11 mouse cellular contexts compared by ENCODE assay signal in the genomic region with DNA sequence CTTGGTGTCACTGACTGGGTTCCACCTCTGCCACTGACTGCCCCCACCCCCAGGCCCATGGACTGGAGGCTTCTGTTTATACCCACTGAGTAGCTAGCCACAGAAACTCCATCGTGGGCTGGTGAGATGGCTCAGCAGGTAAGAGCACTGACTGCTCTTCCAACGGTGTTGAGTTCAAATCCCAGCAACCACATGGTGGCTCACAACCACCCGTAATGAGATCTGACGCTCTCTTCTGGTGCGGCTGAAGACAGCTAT. TPM values are rescaled to one million over a fixed set of nuclear protein-coding genes. Genes with fewer than 3 reads are reported as not detected.
DNase-seq lines count a peak whose midpoint lies in the region; ATAC-seq and TF ChIP-seq lines count a peak whose summit lies in the region.
"Not testable (repeated sequence)": the region's sequence is repeated elsewhere in the genome, so short reads cannot be mapped to it uniquely, and the experiment has no call there.
"Had no signal": no experiment of that assay in that cellular context is flagged by ENCODE, and none has a peak within 500 bp of the region (broad histone marks: within the 10 kb centered on the region; RNA-seq: fewer than 3 reads in every experiment).

No protein-coding gene starts in this region.

- H3K4me2 ChIP-seq in intestine, embryonic 16.5 days (ENCODE audit: low read depth, low read length); limb, embryonic 15.5 days; midbrain, embryonic 12.5 days (replicated peaks); neural tube, embryonic 14.5 days (ENCODE audit: low read depth, low read length); stomach, postnatal 0 days (replicated peaks; ENCODE audit: low read depth): not testable (repeated sequence)

- H3K27ac ChIP-seq in embryonic facial prominence, embryonic 10.5 days (replicated peaks) = peak overlapping the region; percentile 100
- 0 out of 2 replicates have a peak overlapping the region, but pooled peaks have one; percentile 100 for H3K27ac ChIP-seq in hindbrain, embryonic 10.5 days
- peak overlapping the region; percentile 100 for H3K27ac ChIP-seq in intestine, embryonic 16.5 days (ENCODE audit: low read length)
- H3K27ac ChIP-seq in limb, embryonic 15.5 days = peak overlapping the region; percentile 99
- peak overlapping the region; percentile 100 for H3K27ac ChIP-seq in midbrain, embryonic 12.5 days (replicated peaks)
- peak overlapping the region; percentile 57; the same call in 1 of the 2 replicates for H3K27ac ChIP-seq in neural tube, embryonic 14.5 days (ENCODE audit: low read depth, low read length)
- H3K27ac ChIP-seq in stomach, postnatal 0 days (replicated peaks) = peak overlapping the region; percentile 100

- peaks cover 56% of the 10 kb centered on the region for H3K4me1 ChIP-seq in embryonic facial prominence, embryonic 10.5 days
- peaks cover 57% of the 10 kb centered on the region for H3K4me1 ChIP-seq in hindbrain, embryonic 10.5 days (replicated peaks)
- peaks cover 51% of the 10 kb centered on the region for H3K4me1 ChIP-seq in intestine, embryonic 16.5 days (ENCODE audit: control insufficient read depth, insufficient read depth, low read length)
- peaks cover 58% of the 10 kb centered on the region for H3K4me1 ChIP-seq in limb, embryonic 15.5 days
- peaks cover 35% of the 10 kb centered on the region for H3K4me1 ChIP-seq in midbrain, embryonic 12.5 days
- H3K4me1 ChIP-seq in neural tube, embryonic 14.5 days (ENCODE audit: control insufficient read depth, insufficient read depth, low read length) = peaks cover 27% of the 10 kb centered on the region
- H3K4me1 ChIP-seq in stomach, postnatal 0 days (replicated peaks; ENCODE audit: control insufficient read depth, insufficient read depth) = peaks cover 11% of the 10 kb centered on the region; the same call in 1 of the 2 replicates

- 94% methylated on average over 5 of the region's 5 CpGs for WGBS in embryonic facial prominence, embryonic 10.5 days
- WGBS in hindbrain, embryonic 10.5 days = 91% methylated on average over 5 of the region's 5 CpGs
- 87% methylated on average over 5 of the region's 5 CpGs for WGBS in intestine, embryonic 16.5 days
- WGBS in limb, embryonic 15.5 days = 83% methylated on average over 5 of the region's 5 CpGs
- WGBS in midbrain, embryonic 12.5 days = 94% methylated on average over 5 of the region's 5 CpGs
- 73% methylated on average over 5 of the region's 5 CpGs for WGBS in neural tube, embryonic 14.5 days
- WGBS in stomach, postnatal 0 days = 79% methylated on average over 5 of the region's 5 CpGs

- not testable (repeated sequence) for TF ChIP-seq EP300 in stomach, postnatal 0 days (optimal IDR thresholded peaks at IDR 0.05)

- peaks cover 14% of the 10 kb centered on the region for H3K36me3 ChIP-seq in embryonic facial prominence, embryonic 10.5 days (replicated peaks)
- not testable (repeated sequence) for H3K36me3 ChIP-seq in hindbrain, embryonic 10.5 days; intestine, embryonic 16.5 days (ENCODE audit: control insufficient read depth, insufficient read depth, low read length); limb, embryonic 15.5 days; midbrain, embryonic 12.5 days; neural tube, embryonic 14.5 days (ENCODE audit: control insufficient read depth, insufficient read depth, low read length); stomach, postnatal 0 days (ENCODE audit: control insufficient read depth, insufficient read depth, low read length)

- DNase-seq in embryonic facial prominence, embryonic 10.5 days (ENCODE audit: low spot score); hindbrain, embryonic 10.5 days (ENCODE audit: low spot score): not testable (repeated sequence)
- DNase-seq in gastrocnemius, adult 18-20 months (ENCODE audit: low spot score) = peak; percentile 4
- peak; percentile 15 for DNase-seq in stomach, postnatal 0 days (ENCODE audit: low spot score)

- not testable (repeated sequence) for TF ChIP-seq CTCF in stomach, postnatal 0 days (IDR thresholded peaks at IDR 0.05; ENCODE audit: low read depth)

- H3K4me3 ChIP-seq in embryonic facial prominence, embryonic 10.5 days = 0 out of 2 replicates have a peak overlapping the region, but pooled peaks have one; percentile 3
- not testable (repeated sequence) for H3K4me3 ChIP-seq in hindbrain, embryonic 10.5 days; intestine, embryonic 16.5 days (ENCODE audit: low read length); limb, embryonic 15.5 days; midbrain, embryonic 12.5 days; neural tube, embryonic 14.5 days (ENCODE audit: low read depth, low read length); stomach, postnatal 0 days (ENCODE audit: low read depth, low read length)

- not testable (repeated sequence) for H3K9ac ChIP-seq in intestine, embryonic 16.5 days (ENCODE audit: low read depth, low read length); limb, embryonic 15.5 days; midbrain, embryonic 12.5 days (replicated peaks); neural tube, embryonic 14.5 days (replicated peaks; ENCODE audit: low read depth, low read length); stomach, postnatal 0 days (ENCODE audit: low read length)

- H3K9me3 ChIP-seq in embryonic facial prominence, embryonic 10.5 days; hindbrain, embryonic 10.5 days; intestine, embryonic 16.5 days (ENCODE audit: control insufficient read depth, low read length); limb, embryonic 15.5 days; midbrain, embryonic 12.5 days; neural tube, embryonic 14.5 days (ENCODE audit: control insufficient read depth, low read length); stomach, postnatal 0 days (ENCODE audit: control insufficient read depth, low read length): not testable (repeated sequence)

- H3K27me3 ChIP-seq in embryonic facial prominence, embryonic 10.5 days (replicated peaks; ENCODE audit: low read depth, poor library complexity, severe bottlenecking); intestine, embryonic 16.5 days (replicated peaks; ENCODE audit: control insufficient read depth, insufficient read depth, low read length); limb, embryonic 15.5 days; neural tube, embryonic 14.5 days (ENCODE audit: control insufficient read depth, insufficient read depth, low read length); stomach, postnatal 0 days (ENCODE audit: control insufficient read depth, insufficient read depth, low read length): not testable (repeated sequence)
- peaks cover 10% of the 10 kb centered on the region; the same call in 1 of the 2 replicates for H3K27me3 ChIP-seq in hindbrain, embryonic 10.5 days (ENCODE audit: insufficient read depth, poor library complexity, severe bottlenecking)
- peaks cover 11% of the 10 kb centered on the region; the same call in 1 of the 2 replicates for H3K27me3 ChIP-seq in midbrain, embryonic 12.5 days

- not testable (repeated sequence) for ATAC-seq in intestine, embryonic 16.5 days; limb, embryonic 15.5 days (ENCODE audit: insufficient number of reproducible peaks, low FRiP score, low TSS enrichment, low read depth); midbrain, embryonic 12.5 days (ENCODE audit: low FRiP score, low read depth); neural tube, embryonic 14.5 days (ENCODE audit: low read depth); stomach, postnatal 0 days (ENCODE audit: low FRiP score, low TSS enrichment)

RNA-seq across cellular contexts. Expression of gene Actg1, which starts 3.7 kb away (rescaled TPM):
- polyA plus RNA-seq in embryonic facial prominence, embryonic 10.5 days (2016; fragmentation: Nextera tagmentation; extraction: Ambion mirVana) = 3,067 and 3,150 TPM in 2 replicates
- 100 to 1,000 TPM; 158 to 253 TPM for total RNA-seq in gastrocnemius, adult 18-20 months (2021)
- polyA plus RNA-seq in hindbrain, embryonic 10.5 days (2016; fragmentation: Nextera tagmentation; extraction: Ambion mirVana) = 3,119 and 3,536 TPM in 2 replicates
- 2,886 and 2,944 TPM in 2 replicates for polyA plus RNA-seq in intestine, embryonic 16.5 days (2015; fragmentation: Nextera tagmentation; extraction: Ambion mirVana)
- polyA plus RNA-seq in limb, embryonic 15.5 days (2015; fragmentation: Nextera tagmentation; extraction: Ambion mirVana) = 2,203 and 2,296 TPM in 2 replicates
- polyA plus RNA-seq in midbrain, embryonic 12.5 days (2016; fragmentation: Nextera tagmentation; extraction: Ambion mirVana) = 3,175 and 3,231 TPM in 2 replicates
- polyA plus RNA-seq in neural tube, embryonic 14.5 days (2014; fragmentation: Nextera tagmentation; extraction: Ambion mirVana) = 4,176 and 4,177 TPM in 2 replicates
- 2,268 and 2,377 TPM in 2 replicates for polyA plus RNA-seq in stomach, postnatal 0 days (2015; fragmentation: Nextera tagmentation; extraction: Ambion mirVana)

RNA-seq across cellular contexts. Expression of gene Fscn2, which starts 9.3 kb away (rescaled TPM):
- 0.10 and 0.19 TPM in 2 replicates for polyA plus RNA-seq in embryonic facial prominence, embryonic 10.5 days (2016; fragmentation: Nextera tagmentation; extraction: Ambion mirVana)
- total RNA-seq in gastrocnemius, adult 18-20 months (2021) = under 1 TPM; 0.39 to 0.52 TPM
- polyA plus RNA-seq in hindbrain, embryonic 10.5 days (2016; fragmentation: Nextera tagmentation; extraction: Ambion mirVana) = 0.50 and 0.77 TPM in 2 replicates
- 0.55 TPM in 1 of 2 replicates, not detected in the other for polyA plus RNA-seq in intestine, embryonic 16.5 days (2015; fragmentation: Nextera tagmentation; extraction: Ambion mirVana)
- 0.31 and 0.79 TPM in 2 replicates for polyA plus RNA-seq in limb, embryonic 15.5 days (2015; fragmentation: Nextera tagmentation; extraction: Ambion mirVana)
- polyA plus RNA-seq in midbrain, embryonic 12.5 days (2016; fragmentation: Nextera tagmentation; extraction: Ambion mirVana) = 1.4 and 1.5 TPM in 2 replicates
- polyA plus RNA-seq in neural tube, embryonic 14.5 days (2014; fragmentation: Nextera tagmentation; extraction: Ambion mirVana) = 0.63 and 1.7 TPM in 2 replicates
- polyA plus RNA-seq in stomach, postnatal 0 days (2015; fragmentation: Nextera tagmentation; extraction: Ambion mirVana) = 0.41 and 0.47 TPM in 2 replicates
- total RNA-seq: heart, adult 8-10 months; megakaryocyte, adult 5-6 weeks had no signal
- polyA plus RNA-seq: G1E had no signal

RNA-seq across cellular contexts. Expression of gene Faap100, which starts 26.5 kb away (rescaled TPM):
- polyA plus RNA-seq in embryonic facial prominence, embryonic 10.5 days (2016; fragmentation: Nextera tagmentation; extraction: Ambion mirVana) = 38.3 and 39.0 TPM in 2 replicates
- 10 to 100 TPM in 1 of 2 experiments, 1 to 10 TPM in 1; 8.3 to 19.3 TPM for total RNA-seq in gastrocnemius, adult 18-20 months (2021)
- 38.0 and 45.9 TPM in 2 replicates for polyA plus RNA-seq in hindbrain, embryonic 10.5 days (2016; fragmentation: Nextera tagmentation; extraction: Ambion mirVana)
- 26.6 and 28.6 TPM in 2 replicates for polyA plus RNA-seq in intestine, embryonic 16.5 days (2015; fragmentation: Nextera tagmentation; extraction: Ambion mirVana)
- 33.1 and 33.3 TPM in 2 replicates for polyA plus RNA-seq in limb, embryonic 15.5 days (2015; fragmentation: Nextera tagmentation; extraction: Ambion mirVana)
- 51.3 and 55.4 TPM in 2 replicates for polyA plus RNA-seq in midbrain, embryonic 12.5 days (2016; fragmentation: Nextera tagmentation; extraction: Ambion mirVana)
- polyA plus RNA-seq in neural tube, embryonic 14.5 days (2014; fragmentation: Nextera tagmentation; extraction: Ambion mirVana) = 74.8 and 86.8 TPM in 2 replicates
- 14.3 and 15.3 TPM in 2 replicates for polyA plus RNA-seq in stomach, postnatal 0 days (2015; fragmentation: Nextera tagmentation; extraction: Ambion mirVana)
